Mouse (Mus musculus): Measurements from ENCODE around the gene Gm17509. TPM values are rescaled to one million over a fixed set of nuclear protein-coding genes. Genes with fewer than 3 reads are reported as not detected.

Gm17509 gene
- polyA plus RNA-seq, 1 experiment from 2014 or later = not detected

Other genes with a start within 250 kb of the Gm17509 start
- 6.1 and 6.3 TPM in 2 replicates for gene Parp8, start 195.5 kb downstream of the Gm17509 start, polyA plus RNA-seq (2014; fragmentation: Nextera tagmentation; extraction: Ambion mirVana)
- 27.4 and 29.0 TPM in 2 replicates for gene Emb, start 12.5 kb downstream of the Gm17509 start, polyA plus RNA-seq (2014; fragmentation: Nextera tagmentation; extraction: Ambion mirVana)

All from liver, embryonic 11.5 days (tissue).